Mouse (Mus musculus): ENCODE measurements at regions not wholly inside any gene's neighbourhood (a gene's known extent, or its start where the extent isn't known, plus 50 kb on each side); places are given as distances from the start of the nearest gene placed in this dataset.

DNA sequence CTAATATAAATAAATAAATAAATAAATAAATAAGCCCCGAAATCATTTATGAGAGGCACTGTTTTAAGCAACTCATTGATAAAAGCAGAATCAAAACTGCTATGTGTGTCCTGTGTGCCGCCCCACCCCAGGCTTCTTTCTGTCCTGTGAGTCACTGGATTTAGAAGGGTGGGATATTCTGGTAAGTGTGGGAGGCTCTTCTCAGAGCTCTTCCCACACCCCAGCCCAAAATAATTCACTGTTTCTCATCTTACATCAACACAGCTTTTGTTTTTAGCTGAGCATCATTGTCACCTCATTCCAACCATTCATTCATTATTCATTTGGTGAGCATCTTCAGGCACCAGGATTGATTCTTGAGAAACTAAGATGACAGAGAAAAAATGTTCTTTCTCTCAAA lies 118.4 kb downstream of the Barx2 start:
- Histone ChIP-seq H3K4me3 (ENCODE audit: low read depth, low read length) (no peak overlapping the region), H3K27me3 (replicated peaks; ENCODE audit: control insufficient read depth, insufficient read depth, low read length) (no peaks in the 10 kb centered on the region), H3K36me3 (ENCODE audit: control insufficient read depth, insufficient read depth, low read length) (no peaks in the 10 kb centered on the region), H3K27ac (ENCODE audit: low read depth) (no peak overlapping the region), H3K4me1 (replicated peaks; ENCODE audit: control insufficient read depth, insufficient read depth, low read length) (no peaks in the 10 kb centered on the region), H3K9me3 (ENCODE audit: control insufficient read depth, low read length) (no peaks in the 10 kb centered on the region), H3K4me2 (ENCODE audit: low read length) (no peak overlapping the region), H3K9ac (ENCODE audit: low read length) (no peak overlapping the region)
- 92% methylated on average over 2 of the region's 2 CpGs for WGBS
- no peak for DNase-seq (ENCODE audit: low spot score)
- ATAC-seq (replicated peaks; ENCODE audit: low FRiP score, low TSS enrichment, low read depth): no peak

GRCm38 (mm10) chr9:31775956-31776355 lies 137.3 kb downstream of the Barx2 start:
- no peak overlapping the region for H3K4me2 ChIP-seq (ENCODE audit: low read length)
- DNase-seq (ENCODE audit: low spot score) (no peak), ATAC-seq (replicated peaks; ENCODE audit: low FRiP score, low TSS enrichment, low read depth) (no peak)
- no peak overlapping the region for H3K4me3 ChIP-seq (ENCODE audit: low read depth, low read length)
- H3K4me1 ChIP-seq (replicated peaks; ENCODE audit: control insufficient read depth, insufficient read depth, low read length): no peaks in the 10 kb centered on the region
- no peaks in the 10 kb centered on the region for H3K9me3 ChIP-seq (ENCODE audit: control insufficient read depth, low read length)
- H3K9ac ChIP-seq (ENCODE audit: low read length): no peak overlapping the region
- no peak overlapping the region for H3K27ac ChIP-seq (ENCODE audit: low read depth)
- no peaks in the 10 kb centered on the region for H3K36me3 ChIP-seq (ENCODE audit: control insufficient read depth, insufficient read depth, low read length)
- WGBS: 89% methylated on average over 3 of the region's 3 CpGs
- no peaks in the 10 kb centered on the region for H3K27me3 ChIP-seq (replicated peaks; ENCODE audit: control insufficient read depth, insufficient read depth, low read length)

DNA sequence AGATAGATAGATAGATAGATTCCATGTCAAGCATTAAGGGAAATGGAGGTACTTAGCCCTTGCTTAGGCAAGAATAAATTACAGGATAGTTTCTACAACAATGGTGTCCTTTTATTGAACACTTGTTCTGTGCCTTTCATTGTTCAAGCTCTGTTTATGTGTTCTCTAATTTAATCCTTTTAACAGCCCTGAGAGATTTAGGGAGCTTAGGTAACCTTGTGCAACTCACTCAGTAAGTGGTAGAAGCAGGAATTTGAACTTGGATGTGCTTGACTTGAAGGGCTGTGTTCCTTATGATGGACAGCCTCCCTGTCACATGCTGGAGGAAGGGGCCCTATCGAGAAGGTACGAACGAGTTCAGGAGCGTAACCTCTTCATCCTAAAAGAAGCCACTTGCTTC lies 147.9 kb downstream of the Barx2 start:
- H3K9me3 ChIP-seq (ENCODE audit: control insufficient read depth, low read length): no peaks in the 10 kb centered on the region
- DNase-seq (ENCODE audit: low spot score) (no peak), ATAC-seq (replicated peaks; ENCODE audit: low FRiP score, low TSS enrichment, low read depth) (no peak)
- H3K27ac ChIP-seq (ENCODE audit: low read depth): no peak overlapping the region
- H3K27me3 ChIP-seq (replicated peaks; ENCODE audit: control insufficient read depth, insufficient read depth, low read length): no peaks in the 10 kb centered on the region
- 88% methylated on average over 4 of the region's 4 CpGs for WGBS
- no peak overlapping the region for H3K9ac ChIP-seq (ENCODE audit: low read length)
- H3K4me1 ChIP-seq (replicated peaks; ENCODE audit: control insufficient read depth, insufficient read depth, low read length): no peaks in the 10 kb centered on the region
- H3K36me3 ChIP-seq (ENCODE audit: control insufficient read depth, insufficient read depth, low read length): no peaks in the 10 kb centered on the region
- no peak overlapping the region for H3K4me2 ChIP-seq (ENCODE audit: low read length)
- H3K4me3 ChIP-seq (ENCODE audit: low read depth, low read length): no peak overlapping the region

GRCm38 (mm10) chr9:31757894-31758561 lies 155.2 kb downstream of the Barx2 start:
- no peak overlapping the region for H3K27ac ChIP-seq (ENCODE audit: low read depth)
- no peaks in the 10 kb centered on the region for H3K9me3 ChIP-seq (ENCODE audit: control insufficient read depth, low read length)
- H3K9ac ChIP-seq (ENCODE audit: low read length): no peak overlapping the region
- no peaks in the 10 kb centered on the region for H3K27me3 ChIP-seq (replicated peaks; ENCODE audit: control insufficient read depth, insufficient read depth, low read length)
- H3K36me3 ChIP-seq (ENCODE audit: control insufficient read depth, insufficient read depth, low read length): no peaks in the 10 kb centered on the region
- H3K4me2 ChIP-seq (ENCODE audit: low read length): no peak overlapping the region
- ATAC-seq (replicated peaks; ENCODE audit: low FRiP score, low TSS enrichment, low read depth): peak; percentile 66; the same call in 1 of the 2 replicates
- WGBS: 63% methylated on average over 6 of the region's 6 CpGs
- H3K4me3 ChIP-seq (ENCODE audit: low read depth, low read length): no peak overlapping the region
- no peak for DNase-seq (ENCODE audit: low spot score)
- H3K4me1 ChIP-seq (replicated peaks; ENCODE audit: control insufficient read depth, insufficient read depth, low read length): no peaks in the 10 kb centered on the region

GRCm38 (mm10) chr9:31730443-31730842 lies 182.8 kb downstream of the Barx2 start:
- Histone ChIP-seq H3K9ac (ENCODE audit: low read length) (no peak overlapping the region), H3K9me3 (ENCODE audit: control insufficient read depth, low read length) (no peaks in the 10 kb centered on the region), H3K4me1 (replicated peaks; ENCODE audit: control insufficient read depth, insufficient read depth, low read length) (no peaks in the 10 kb centered on the region), H3K27ac (ENCODE audit: low read depth) (no peak overlapping the region), H3K4me2 (ENCODE audit: low read length) (no peak overlapping the region), H3K27me3 (replicated peaks; ENCODE audit: control insufficient read depth, insufficient read depth, low read length) (no peaks in the 10 kb centered on the region), H3K4me3 (ENCODE audit: low read depth, low read length) (no peak overlapping the region), H3K36me3 (ENCODE audit: control insufficient read depth, insufficient read depth, low read length) (no peaks in the 10 kb centered on the region)
- DNase-seq (ENCODE audit: low spot score) (no peak), ATAC-seq (replicated peaks; ENCODE audit: low FRiP score, low TSS enrichment, low read depth) (no peak)

DNA sequence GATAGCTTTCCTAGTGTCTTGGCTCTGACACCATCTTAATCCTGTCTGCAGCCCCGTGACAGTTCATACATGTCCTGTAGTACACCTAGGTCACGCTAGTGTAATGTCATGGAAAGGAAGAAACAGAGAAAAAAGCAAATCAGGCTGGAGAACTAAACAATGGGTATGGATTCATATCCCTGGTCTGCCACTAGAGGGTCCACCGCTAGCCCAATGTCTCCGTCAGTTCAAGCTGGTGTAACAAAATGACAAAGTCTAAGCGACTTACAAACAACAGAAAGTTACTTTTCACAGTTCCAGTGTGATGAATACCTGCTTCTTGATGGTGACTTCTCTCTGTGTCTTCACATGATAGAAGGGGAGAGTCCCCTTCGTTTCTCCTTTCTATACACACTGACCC lies 194.0 kb downstream of the Barx2 start:
- ATAC-seq (replicated peaks; ENCODE audit: low FRiP score, low TSS enrichment, low read depth) (no peak), DNase-seq (ENCODE audit: low spot score) (no peak)
- no peak overlapping the region for H3K27ac ChIP-seq (ENCODE audit: low read depth)
- H3K4me2 ChIP-seq (ENCODE audit: low read length): no peak overlapping the region
- H3K9ac ChIP-seq (ENCODE audit: low read length): no peak overlapping the region
- H3K9me3 ChIP-seq (ENCODE audit: control insufficient read depth, low read length): no peaks in the 10 kb centered on the region
- no peaks in the 10 kb centered on the region for H3K27me3 ChIP-seq (replicated peaks; ENCODE audit: control insufficient read depth, insufficient read depth, low read length)
- WGBS: 64% methylated on average over 6 of the region's 6 CpGs
- H3K36me3 ChIP-seq (ENCODE audit: control insufficient read depth, insufficient read depth, low read length): no peaks in the 10 kb centered on the region
- no peak overlapping the region for H3K4me3 ChIP-seq (ENCODE audit: low read depth, low read length)
- no peaks in the 10 kb centered on the region for H3K4me1 ChIP-seq (replicated peaks; ENCODE audit: control insufficient read depth, insufficient read depth, low read length)

- H3K27ac ChIP-seq (ENCODE audit: low read depth): no peak overlapping the region
- DNase-seq (ENCODE audit: low spot score) (no peak), ATAC-seq (replicated peaks; ENCODE audit: low FRiP score, low TSS enrichment, low read depth) (no peak)
- no peaks in the 10 kb centered on the region for H3K4me1 ChIP-seq (replicated peaks; ENCODE audit: control insufficient read depth, insufficient read depth, low read length)
- H3K27me3 ChIP-seq (replicated peaks; ENCODE audit: control insufficient read depth, insufficient read depth, low read length): no peaks in the 10 kb centered on the region
- no peak overlapping the region for H3K9ac ChIP-seq (ENCODE audit: low read length)
- H3K36me3 ChIP-seq (ENCODE audit: control insufficient read depth, insufficient read depth, low read length): no peaks in the 10 kb centered on the region
- no peak overlapping the region for H3K4me3 ChIP-seq (ENCODE audit: low read depth, low read length)
- 57% methylated on average over 2 of the region's 2 CpGs for WGBS
- H3K4me2 ChIP-seq (ENCODE audit: low read length): no peak overlapping the region
- H3K9me3 ChIP-seq (ENCODE audit: control insufficient read depth, low read length): no peaks in the 10 kb centered on the region
These were observed 203.2 kb downstream of the Barx2 start for GRCm38 (mm10) chr9:31710022-31710421.

DNA sequence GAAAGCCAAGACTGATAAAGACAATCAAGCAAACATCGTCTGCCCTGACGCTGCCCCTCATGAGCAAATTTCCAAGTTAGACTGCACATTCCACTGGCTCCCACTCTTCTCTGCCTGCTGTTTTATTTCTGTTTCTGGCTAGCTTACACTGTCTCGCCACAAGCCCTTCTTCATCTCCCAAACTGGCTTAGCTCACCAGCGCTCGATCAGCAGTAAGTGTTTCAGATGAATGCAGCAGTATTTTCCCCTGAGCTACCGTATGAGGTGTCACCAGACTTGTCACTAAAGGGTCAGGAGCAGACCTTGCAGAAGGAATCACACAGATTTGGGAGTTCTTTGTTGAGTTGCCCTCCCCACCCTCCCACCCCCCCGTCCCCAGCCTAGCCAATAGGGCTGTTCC lies 206.6 kb downstream of the Barx2 start:
- Histone ChIP-seq H3K4me1 (replicated peaks; ENCODE audit: control insufficient read depth, insufficient read depth, low read length) (no peaks in the 10 kb centered on the region), H3K4me3 (ENCODE audit: low read depth, low read length) (no peak overlapping the region), H3K9ac (ENCODE audit: low read length) (no peak overlapping the region), H3K27ac (ENCODE audit: low read depth) (no peak overlapping the region), H3K36me3 (ENCODE audit: control insufficient read depth, insufficient read depth, low read length) (no peaks in the 10 kb centered on the region), H3K4me2 (ENCODE audit: low read length) (no peak overlapping the region), H3K9me3 (ENCODE audit: control insufficient read depth, low read length) (no peaks in the 10 kb centered on the region), H3K27me3 (replicated peaks; ENCODE audit: control insufficient read depth, insufficient read depth, low read length) (no peaks in the 10 kb centered on the region)
- DNase-seq (ENCODE audit: low spot score) (no peak), ATAC-seq (replicated peaks; ENCODE audit: low FRiP score, low TSS enrichment, low read depth) (no peak)
- WGBS: 60% methylated on average over 6 of the region's 7 CpGs

DNA sequence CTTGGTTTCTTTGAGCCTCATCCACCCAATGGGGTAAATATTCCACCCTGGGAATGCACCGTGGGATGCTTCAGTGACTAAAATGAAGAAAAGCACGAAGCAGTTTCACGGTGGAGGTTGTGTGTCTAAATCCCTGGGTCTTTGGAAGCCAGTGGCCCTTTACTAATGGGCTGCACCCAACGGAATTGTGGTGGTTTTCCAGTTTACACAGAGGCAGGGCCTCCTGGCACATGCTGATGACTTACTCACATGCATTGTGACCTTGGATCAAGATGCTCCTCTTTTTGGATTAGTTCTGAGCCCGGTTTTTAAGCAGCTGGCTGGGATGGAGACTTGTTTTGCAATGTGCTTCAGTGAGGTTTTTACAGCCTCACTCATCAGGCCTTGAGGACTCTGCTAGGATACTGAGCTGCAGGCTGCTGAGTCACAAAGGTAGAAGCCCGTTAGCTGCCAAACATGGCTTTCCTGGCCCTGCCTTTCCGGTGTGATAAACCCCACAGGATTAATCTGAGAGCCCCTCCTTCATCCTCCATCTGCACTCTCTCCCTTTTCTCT lies 222.3 kb downstream of the Barx2 start:
- ATAC-seq (replicated peaks; ENCODE audit: low FRiP score, low TSS enrichment, low read depth) (no peak), DNase-seq (ENCODE audit: low spot score) (no peak)
- Histone ChIP-seq H3K27ac (ENCODE audit: low read depth) (no peak overlapping the region), H3K9me3 (ENCODE audit: control insufficient read depth, low read length) (no peaks in the 10 kb centered on the region), H3K9ac (ENCODE audit: low read length) (no peak overlapping the region), H3K4me2 (ENCODE audit: low read length) (no peak overlapping the region), H3K4me3 (ENCODE audit: low read depth, low read length) (no peak overlapping the region), H3K36me3 (ENCODE audit: control insufficient read depth, insufficient read depth, low read length) (no peaks in the 10 kb centered on the region), H3K27me3 (replicated peaks; ENCODE audit: control insufficient read depth, insufficient read depth, low read length) (no peaks in the 10 kb centered on the region), H3K4me1 (replicated peaks; ENCODE audit: control insufficient read depth, insufficient read depth, low read length) (peaks cover 10% of the 10 kb centered on the region)
- 83% methylated on average over 7 of the region's 7 CpGs for WGBS
